In genomic region chr13:72122230-72122627, GRCm38 (mm10) we compare ENCODE assay signal across 17 mouse cellular contexts.
A peak's percentile ranks its signal among the peaks of the same experiment; 100 is the strongest.
DNase-seq lines count a peak whose midpoint lies in the region; ATAC-seq and TF ChIP-seq lines count a peak whose summit lies in the region.
"Had no signal": no experiment of that assay in that cellular context is flagged by ENCODE, and none has a peak within 500 bp of the region (broad histone marks: within the 10 kb centered on the region; RNA-seq: fewer than 3 reads in every experiment).

No protein-coding gene starts in this region.

- peak; percentile 70 to 81 for DNase-seq in cerebellum, postnatal 10 days
- DNase-seq in thymus, postnatal 14 days, result peak; percentile 4
- DNase-seq in thymus, postnatal 0 days (ENCODE audit: low spot score), result no peak
- peak; percentile 89 for DNase-seq in midbrain, embryonic 11.5 days (ENCODE audit: low spot score, missing footprints)
- no peak for DNase-seq in kidney, adult 9 months
- DNase-seq in gastrocnemius, adult 2 months, result no peak
- DNase-seq: cerebellum, adult 8-10 months; embryo, embryonic 11 days; gastrocnemius, postnatal 25 days; liver, postnatal 0 days; lung, postnatal 4 days; thymus, postnatal 36 days had no signal

- no peaks in the 10 kb centered on the region for H3K36me3 ChIP-seq in midbrain, embryonic 11.5 days (ENCODE audit: control insufficient read depth, insufficient read depth, low read length)
- H3K36me3 ChIP-seq: heart, embryonic 13.5 days; limb, embryonic 15.5 days had no signal

- WGBS in midbrain, embryonic 11.5 days, result 19% methylated on average over 11 of the region's 11 CpGs

- H3K27ac ChIP-seq in midbrain, embryonic 11.5 days (ENCODE audit: low read depth, low read length), result peak overlapping the region; percentile 57
- H3K27ac ChIP-seq in gastrocnemius, adult 2 months, result no peak overlapping the region
- H3K27ac ChIP-seq: heart, embryonic 13.5 days; layer of hippocampus, adult 2 months; limb, embryonic 15.5 days had no signal

- intact Hi-C loops in gastrocnemius, adult 2 months (cut with DNase I), result no loop called here

- H3K4me3 ChIP-seq in midbrain, embryonic 11.5 days (ENCODE audit: low read depth, low read length), result no peak overlapping the region
- no peak overlapping the region for H3K4me3 ChIP-seq in gastrocnemius, adult 2 months
- H3K4me3 ChIP-seq: heart, embryonic 13.5 days; layer of hippocampus, adult 2 months; limb, embryonic 15.5 days had no signal

- TF ChIP-seq CTCF in gastrocnemius, adult 2 months (IDR thresholded peaks at IDR 0.05), result no peak

- peaks cover 28% of the 10 kb centered on the region for H3K4me1 ChIP-seq in midbrain, embryonic 11.5 days (ENCODE audit: control insufficient read depth, insufficient read depth, low read length)

- peaks cover 14% of the 10 kb centered on the region for H3K27me3 ChIP-seq in midbrain, embryonic 11.5 days (ENCODE audit: control insufficient read depth, insufficient read depth, low read length)

- no peak for ATAC-seq in cerebellum, adult (ENCODE audit: insufficient number of reproducible peaks, low FRiP score, low TSS enrichment)
- ATAC-seq in midbrain, embryonic 11.5 days (ENCODE audit: low FRiP score), result no peak
- ATAC-seq in inflammation-experienced regulatory T-cells, adult 6 months, result no peak
- ATAC-seq: liver, postnatal 0 days had no signal

- peak overlapping the region; percentile 32; the same call in 1 of the 2 replicates for H3K4me2 ChIP-seq in midbrain, embryonic 11.5 days
- H3K4me2 ChIP-seq: heart, embryonic 13.5 days; limb, embryonic 15.5 days had no signal

- H3K9ac ChIP-seq in midbrain, embryonic 11.5 days (ENCODE audit: low read length), result peak overlapping the region; percentile 40
- H3K9ac ChIP-seq: heart, embryonic 13.5 days; limb, embryonic 15.5 days; liver, postnatal 0 days had no signal

- H3K9me3 ChIP-seq in midbrain, embryonic 11.5 days (ENCODE audit: control insufficient read depth, low read length), result no peaks in the 10 kb centered on the region
- H3K9me3 ChIP-seq: heart, embryonic 13.5 days; limb, embryonic 15.5 days had no signal

Comparison
In these comparisons a context has a peak if more than half of its experiments do, and no peak if none do; other contexts are left out.
1. DNase-seq: peak in cerebellum, postnatal 10 days (2 of 2), thymus, postnatal 14 days (single experiment) and midbrain, embryonic 11.5 days (single experiment); none in thymus, postnatal 0 days (single experiment), kidney, adult 9 months (single experiment) and gastrocnemius, adult 2 months (single experiment).